Mouse (Mus musculus) stomach, embryonic 14.5 days (tissue): ENCODE results near the gene Pola2. TPM values are rescaled to one million over a fixed set of nuclear protein-coding genes. Genes with fewer than 3 reads are reported as not detected.

ENCODE experiments used
- ATAC-seq: fragments of 200-750 bp; cut with Nextera tagmentation; 2 replicates; pipeline ENCODE4 v1.8.0; 2017; ENCODE audit warnings: low read depth, moderate TSS enrichment; ENCODE audit not compliant: insufficient number of reproducible peaks, insufficient read depth, low FRiP score
- H3K27ac ChIP-seq: fragments of 300-500 bp; sonication (generic); 2 replicates; pipeline ENCODE4 v1.5.1; 2014; ENCODE audit warnings: mild to moderate bottlenecking, low read length, moderate library complexity, mixed read lengths
- H3K27me3 ChIP-seq: fragments of 300-500 bp; sonication (generic); 2 replicates; pipeline ENCODE4 v1.6.1; 2014; ENCODE audit warnings: low read length, control low read depth, mixed read lengths; ENCODE audit not compliant: control insufficient read depth, insufficient read depth
- H3K36me3 ChIP-seq: fragments of 300-500 bp; sonication (generic); 2 replicates; pipeline ENCODE4 v1.6.1; 2014; ENCODE audit warnings: mild to moderate bottlenecking, control low read depth, low read length, moderate library complexity, mixed read lengths; ENCODE audit not compliant: control insufficient read depth, insufficient read depth
- H3K4me1 ChIP-seq: fragments of 300-500 bp; sonication (generic); 2 replicates; pipeline ENCODE4 v1.6.1; 2014; ENCODE audit warnings: low read length, control low read depth, mixed read lengths; ENCODE audit not compliant: control insufficient read depth, insufficient read depth
- H3K4me2 ChIP-seq: fragments of 300-500 bp; sonication (generic); replicated peaks from 2 replicates; pipeline ENCODE4 v1.6.1; 2014; ENCODE audit warnings: low read depth, low read length, control low read depth
- H3K4me3 ChIP-seq: fragments of 300-500 bp; sonication (generic); 2 replicates; pipeline ENCODE4 v1.5.1; 2014; ENCODE audit warnings: low read depth, low read length, control low read depth
- H3K9ac ChIP-seq: fragments of 300-500 bp; sonication (generic); replicated peaks from 2 replicates; pipeline ENCODE4 v1.6.1; 2014; ENCODE audit warnings: low read depth, mild to moderate bottlenecking, control low read depth, low read length, moderate library complexity, mixed read lengths
- H3K9me3 ChIP-seq: fragments of 300-500 bp; sonication (generic); 2 replicates; pipeline ENCODE4 v1.6.1; 2016; ENCODE audit warnings: low read depth, low read length, control low read depth; ENCODE audit not compliant: control insufficient read depth
- WGBS: fragments of 180-500 bp; shearing (Covaris S2); extraction: QIAGEN DNeasy Blood & Tissue Kit; methylation state at CpG from one replicate; pipeline ENCODE4 v1.1.7; 2014; 5-methylcytosine and 5-hydroxymethylcytosine counted together
- polyA plus RNA-seq: library from polyadenylated mRNA; unstranded; fragments of >200 nt; fragmentation: Nextera tagmentation; extraction: Ambion mirVana; gene quantifications from 2 replicates; pipeline ENCODE4 v1.2.1, GENCODE M21; 2014

Gene Pola2
- polyA plus RNA-seq, 1 experiment from 2014 or later = 73.2 TPM

GRCm38 (mm10) chr19:5992012-5992411 lies 28.0 kb upstream of the Pola2 start:
- Histone ChIP-seq H3K9ac (no peak overlapping the region), H3K27me3 (no peaks in the 10 kb centered on the region), H3K4me1 (peaks cover 17% of the 10 kb centered on the region), H3K4me2 (no peak overlapping the region), H3K9me3 (no peaks in the 10 kb centered on the region), H3K36me3 (no peaks in the 10 kb centered on the region), H3K4me3 (no peak overlapping the region), H3K27ac (no peak overlapping the region)
- WGBS = 81% methylated on average over 7 of the region's 7 CpGs
- no peak for ATAC-seq

GRCm38 (mm10) chr19:5991467-5991866 lies 27.5 kb upstream of the Pola2 start:
- H3K27ac ChIP-seq = no peak overlapping the region
- H3K9ac ChIP-seq = no peak overlapping the region
- no peaks in the 10 kb centered on the region for H3K9me3 ChIP-seq
- ATAC-seq = no peak
- 83% methylated on average over 7 of the region's 7 CpGs for WGBS
- no peak overlapping the region for H3K4me3 ChIP-seq
- no peak overlapping the region for H3K4me2 ChIP-seq
- peaks cover 17% of the 10 kb centered on the region for H3K4me1 ChIP-seq
- no peaks in the 10 kb centered on the region for H3K27me3 ChIP-seq
- no peaks in the 10 kb centered on the region for H3K36me3 ChIP-seq

GRCm38 (mm10) chr19:5990921-5991320 lies 26.9 kb upstream of the Pola2 start:
- Histone ChIP-seq H3K36me3 (no peaks in the 10 kb centered on the region), H3K27ac (no peak overlapping the region), H3K4me1 (peaks cover 17% of the 10 kb centered on the region), H3K4me2 (no peak overlapping the region), H3K27me3 (no peaks in the 10 kb centered on the region), H3K9me3 (no peaks in the 10 kb centered on the region), H3K9ac (no peak overlapping the region), H3K4me3 (no peak overlapping the region)
- 79% methylated on average over 1 of the region's 1 CpGs for WGBS
- no peak for ATAC-seq

GRCm38 (mm10) chr19:5990033-5990432 lies 26.0 kb upstream of the Pola2 start:
- 83% methylated on average over 12 of the region's 12 CpGs for WGBS
- no peak overlapping the region for H3K4me3 ChIP-seq
- H3K27ac ChIP-seq = no peak overlapping the region
- H3K4me1 ChIP-seq = peaks cover 17% of the 10 kb centered on the region
- H3K9ac ChIP-seq = no peak overlapping the region
- H3K27me3 ChIP-seq = no peaks in the 10 kb centered on the region
- no peaks in the 10 kb centered on the region for H3K9me3 ChIP-seq
- ATAC-seq = no peak
- H3K4me2 ChIP-seq = no peak overlapping the region
- H3K36me3 ChIP-seq = no peaks in the 10 kb centered on the region

- H3K4me1 ChIP-seq = peaks cover 17% of the 10 kb centered on the region
- H3K4me3 ChIP-seq = no peak overlapping the region
- no peaks in the 10 kb centered on the region for H3K9me3 ChIP-seq
- no peaks in the 10 kb centered on the region for H3K36me3 ChIP-seq
- H3K27me3 ChIP-seq = no peaks in the 10 kb centered on the region
- no peak overlapping the region for H3K4me2 ChIP-seq
- H3K27ac ChIP-seq = no peak overlapping the region
- 46% methylated on average over 6 of the region's 6 CpGs for WGBS
- no peak for ATAC-seq
- no peak overlapping the region for H3K9ac ChIP-seq
Observed at GRCm38 (mm10) chr19:5989585-5989984, 25.6 kb upstream of the Pola2 start.

GRCm38 (mm10) chr19:5988815-5989452 lies 24.9 kb upstream of the Pola2 start:
- no peak overlapping the region for H3K4me3 ChIP-seq
- 5% methylated on average over 13 of the region's 13 CpGs for WGBS
- peak; percentile 56; the same call in 1 of the 2 replicates for ATAC-seq

GRCm38 (mm10) chr19:5988027-5988814 lies 24.2 kb upstream of the Pola2 start:
- Histone ChIP-seq H3K27me3 (no peaks in the 10 kb centered on the region), H3K9ac (no peak overlapping the region), H3K36me3 (no peaks in the 10 kb centered on the region), H3K4me2 (peak overlapping the region; percentile 12; the same call in 1 of the 2 replicates), H3K4me1 (peaks cover 17% of the 10 kb centered on the region), H3K27ac (peak overlapping the region; percentile 33), H3K9me3 (no peaks in the 10 kb centered on the region), H3K4me3 (no peak overlapping the region)
- WGBS = 46% methylated on average over 5 of the region's 5 CpGs
- no peak for ATAC-seq

More at GRCm38 (mm10) chr19:5988815-5989452, 24.9 kb upstream of the Pola2 start:
- Histone ChIP-seq H3K9ac (0 out of 2 replicates have a peak overlapping the region, but pooled peaks have one; percentile 21), H3K4me1 (peaks cover 17% of the 10 kb centered on the region), H3K4me2 (peak overlapping the region; percentile 12; the same call in 1 of the 2 replicates), H3K9me3 (no peaks in the 10 kb centered on the region), H3K27ac (peak overlapping the region; percentile 33; the same call in 1 of the 2 replicates), H3K27me3 (no peaks in the 10 kb centered on the region), H3K36me3 (no peaks in the 10 kb centered on the region)

- 46% methylated on average over 4 of the region's 4 CpGs for WGBS
- Histone ChIP-seq H3K4me2 (no peak within 1 kb of the TSS), H3K4me1 (peaks cover 17% of the 10 kb centered on the region), H3K27me3 (no peaks in the 10 kb centered on the region), H3K4me3 (no peak within 1 kb of the TSS), H3K9ac (no peak within 1 kb of the TSS), H3K9me3 (no peaks in the 10 kb centered on the region), H3K36me3 (no peaks in the 10 kb centered on the region), H3K27ac (no peak within 1 kb of the TSS)
- no peak for ATAC-seq
Observed at GRCm38 (mm10) chr19:5986043-5986442, 22.0 kb upstream of the Pola2 start, which contains the start of gene Slc22a20. Gene Slc22a20, minus strand, starts transcription at chr19:5986143.
